Mouse (Mus musculus) MEL (cell line): ENCODE data around the gene Sowahd.

Experiments
- CTCF ChIP-seq, 3 experiments: IDR thresholded peaks in 2 of 3; conservative IDR thresholded peaks in 1 of 3; 2 replicates each; pipeline ENCODE4 v1.5.1; 2011 to 2012; ENCODE audit warnings: low read length in 3 of 3, low read depth in 2 of 3, mild to moderate bottlenecking in 2 of 3, improper control_type of control experiment in 1 of 3, inconsistent platforms in 1 of 3, mixed read lengths in 1 of 3, moderate library complexity in 1 of 3; ENCODE audit not compliant: control insufficient read depth in 1 of 3, insufficient read depth in 1 of 3, poor library complexity in 1 of 3, severe bottlenecking in 1 of 3
- E2F4 ChIP-seq: IDR thresholded peaks from 2 replicates; pipeline ENCODE4 v1.6.1; 2011; ENCODE audit warnings: low read depth, low read length, improper control_type of control experiment, borderline replicate concordance
- EP300 ChIP-seq, 2 experiments: IDR thresholded peaks; 2 replicates each; pipeline ENCODE4 v1.6.1; 2011; ENCODE audit warnings: improper control_type of control experiment in 2 of 2, low read length in 2 of 2, low read depth in 1 of 2, mild to moderate bottlenecking in 1 of 2
- GATA1 ChIP-seq: IDR thresholded peaks from 2 replicates; pipeline ENCODE4 v1.6.1; 2011; ENCODE audit warnings: low read depth, low read length, improper control_type of control experiment
- MAFK ChIP-seq: IDR thresholded peaks from 2 replicates; pipeline ENCODE4 v1.6.1; 2011; ENCODE audit warnings: low read depth, mild to moderate bottlenecking, low read length, improper control_type of control experiment, borderline replicate concordance
- MXI1 ChIP-seq: IDR thresholded peaks from 2 replicates; pipeline ENCODE4 v1.6.1; 2011; ENCODE audit warnings: mild to moderate bottlenecking, low read depth, low read length, improper control_type of control experiment
- POLR2A ChIP-seq, 2 experiments: IDR thresholded peaks; 2 replicates each; pipeline ENCODE4 v1.6.1; 2011 to 2012; ENCODE audit warnings: low read length in 2 of 2, mild to moderate bottlenecking in 2 of 2, control low read depth in 1 of 2, improper control_type of control experiment in 1 of 2, low read depth in 1 of 2, moderate library complexity in 1 of 2; ENCODE audit not compliant: control insufficient read depth in 1 of 2, insufficient read depth in 1 of 2, poor library complexity in 1 of 2
- POLR2AphosphoS5 ChIP-seq: IDR thresholded peaks from 2 replicates; pipeline ENCODE4 v1.6.1; 2012; ENCODE audit warnings: low read depth, borderline replicate concordance, mild to moderate bottlenecking, inconsistent platforms, low read length, moderate library complexity, mixed read lengths
- TAL1 ChIP-seq: IDR thresholded peaks from 2 replicates; pipeline ENCODE4 v1.6.1; 2012; ENCODE audit warnings: mild to moderate bottlenecking, inconsistent platforms, low read length, moderate library complexity, mixed read lengths
- ZC3H11A ChIP-seq: IDR thresholded peaks from 2 replicates; pipeline ENCODE4 v1.6.1; 2012; ENCODE audit warnings: low read depth, mild to moderate bottlenecking, inconsistent platforms, low read length, improper control_type of control experiment
- ZMIZ1 ChIP-seq: IDR thresholded peaks from 2 replicates; pipeline ENCODE4 v1.6.1; 2012; ENCODE audit warnings: low read depth, mild to moderate bottlenecking, inconsistent platforms, low read length, improper control_type of control experiment, moderate library complexity
- ZNF384 ChIP-seq: IDR thresholded peaks from 2 replicates; pipeline ENCODE4 v1.6.1; 2012; ENCODE audit warnings: low read depth, mild to moderate bottlenecking, inconsistent platforms, low read length, improper control_type of control experiment

- no peak for TF ChIP-seq E2F4
- TF ChIP-seq POLR2AphosphoS5: no peak
- no peak for TF ChIP-seq TAL1
- TF ChIP-seq POLR2A (IDR thresholded peaks at IDR 0.05; ENCODE audit: control insufficient read depth in 1 of 2, insufficient read depth in 1 of 2, low read depth in 1 of 2, low read length in 2 of 2, poor library complexity in 1 of 2): no peak
- no peak for TF ChIP-seq ZMIZ1
- TF ChIP-seq MAFK: no peak
- TF ChIP-seq CTCF (IDR thresholded peaks at IDR 0.05 in 2 of 3, conservative IDR thresholded peaks at IDR 0.05 in 1 of 3; ENCODE audit: control insufficient read depth in 1 of 3, insufficient read depth in 1 of 3, low read depth in 2 of 3, low read length in 3 of 3, poor library complexity in 1 of 3, severe bottlenecking in 1 of 3): peak; percentile 77 to 82 (median 80)
- no peak for TF ChIP-seq EP300 (IDR thresholded peaks at IDR 0.05; ENCODE audit: low read depth in 1 of 2, low read length in 2 of 2)
- TF ChIP-seq ZC3H11A: peak; percentile 64
- TF ChIP-seq MXI1: no peak
- TF ChIP-seq GATA1: no peak
- TF ChIP-seq ZNF384: no peak
These were observed 26.0 kb upstream of the Sowahd start for GRCm38 (mm10) chrX:37022690-37023089.
